Mouse (Mus musculus) gastrocnemius, postnatal 4 days (tissue): ENCODE measurements around the gene Bcl2l1. TPM values are rescaled to one million over a fixed set of nuclear protein-coding genes. Genes with fewer than 3 reads are reported as not detected.

Source experiments
- DNase-seq, 2 experiments: peaks; one replicate each; pipeline ENCODE4 v3.0.0; 2021 to 2022; ENCODE audit warnings: low spot score in 2 of 2, mixed read lengths in 2 of 2
- microRNA-seq: library from miRNA; unstranded; fragments of <30 nt; microRNA quantifications from one replicate; pipeline ENCODE4 v1.2.0, GENCODE M21; 2021
- total RNA-seq, 2 experiments: library from RNA; stranded (reverse); gene quantifications; 2 replicates each; pipeline ENCODE4 v1.2.3; 2021

Bcl2l1 gene
- total RNA-seq, 2 experiments from 2014 or later = 24.5 to 29.2 TPM

GRCm38 (mm10) chr2:152739842-152740260 is 91.7 kb downstream of the Bcl2l1 start:
- DNase-seq = no peak

- peak; percentile 75 to 82 for DNase-seq
Observed at GRCm38 (mm10) chr2:152739031-152739841, 92.3 kb downstream of the Bcl2l1 start.

- DNase-seq = no peak
Observed at GRCm38 (mm10) chr2:152738341-152738740, 93.2 kb downstream of the Bcl2l1 start.

- DNase-seq = peak in 1 of 2 experiments; percentile 22
Observed at GRCm38 (mm10) chr2:152737306-152738221, 94.0 kb downstream of the Bcl2l1 start.

GRCm38 (mm10) chr2:152736748-152737147 is 94.8 kb downstream of the Bcl2l1 start:
- peak in 1 of 2 experiments; percentile 18 for DNase-seq

- peak; percentile 46 to 80 for DNase-seq
Observed at GRCm38 (mm10) chr2:152736090-152736601, 95.4 kb downstream of the Bcl2l1 start, which contains the start of gene Id1. Gene Id1, plus strand, starts transcription at chr2:152736251.

GRCm38 (mm10) chr2:152734984-152735383 is 96.5 kb downstream of the Bcl2l1 start:
- peak; percentile 80 to 93 for DNase-seq

- no peak for DNase-seq
Observed at GRCm38 (mm10) chr2:152734501-152734900, 97.0 kb downstream of the Bcl2l1 start.

GRCm38 (mm10) chr2:152733201-152733600 is 98.3 kb downstream of the Bcl2l1 start:
- no peak for DNase-seq

Small RNA genes lying within 50 kb of the gene (microRNA-seq; reads per million reads assigned to microRNA genes)
- gene Gm23802 (not detected), gene Mir5622 (not detected)

Other genes starting within 250 kb of the Bcl2l1 start
- not detected for gene Defb45, start 232.3 kb downstream of the Bcl2l1 start, total RNA-seq
- gene Defb36, start 227.4 kb downstream of the Bcl2l1 start, total RNA-seq = not detected
- gene Defb25, start 208.7 kb downstream of the Bcl2l1 start, total RNA-seq = 1 to 10 TPM; 2.2 to 5.5 TPM
- gene Rem1, start 204.8 kb downstream of the Bcl2l1 start, total RNA-seq = 10 to 100 TPM; 15.1 to 16.2 TPM
- gene H13, start 162.3 kb downstream of the Bcl2l1 start, total RNA-seq = 10 to 100 TPM; 84.8 to 88.2 TPM
- 10 to 100 TPM; 16.4 to 20.2 TPM for gene Mcts2, start 144.7 kb downstream of the Bcl2l1 start, total RNA-seq
- 10 to 100 TPM; 27.7 to 29.4 TPM for gene Id1, start 95.5 kb downstream of the Bcl2l1 start, total RNA-seq
- 1 to 10 TPM; 4.9 to 5.6 TPM for gene Cox4i2, start 77.6 kb downstream of the Bcl2l1 start, total RNA-seq
- 10 to 100 TPM; 22.2 to 24.0 TPM for gene Tpx2, start 16.2 kb upstream of the Bcl2l1 start, total RNA-seq
- gene Mylk2, start 79.6 kb upstream of the Bcl2l1 start, total RNA-seq = 100 to 1,000 TPM in 1 of 2 experiments, 10 to 100 TPM in 1; 95.7 to 138 TPM
- 1 to 10 TPM; 5.4 to 7.3 TPM for gene Foxs1, start 101.5 kb upstream of the Bcl2l1 start, total RNA-seq
- 1 to 10 TPM; 3.6 to 3.8 TPM for gene Dusp15, start 120.0 kb upstream of the Bcl2l1 start, total RNA-seq
- not detected for gene Ttll9, start 130.8 kb upstream of the Bcl2l1 start, total RNA-seq
- gene Pdrg1, start 183.7 kb upstream of the Bcl2l1 start, total RNA-seq = 10 to 100 TPM; 55.6 to 64.3 TPM
- 1 to 10 TPM; 1.1 to 1.2 TPM for gene Xkr7, start 200.1 kb upstream of the Bcl2l1 start, total RNA-seq
- 10 to 100 TPM in 1 of 2 experiments, 1 to 10 TPM in 1; 9.6 to 10.3 TPM for gene Ccm2l, start 234.2 kb upstream of the Bcl2l1 start, total RNA-seq